Mouse (Mus musculus): ENCODE results near the gene Furin. TPM values are rescaled to one million over a fixed set of nuclear protein-coding genes. Genes with fewer than 3 reads are reported as not detected.

The Furin gene
- polyA plus RNA-seq, 1 experiment, result 8.3 TPM

GRCm38 (mm10) chr7:80418036-80418435, 12.8 kb upstream of the Furin start:
- peaks cover 6% of the 10 kb centered on the region for H3K4me1 ChIP-seq (ENCODE audit: control insufficient read depth, insufficient read depth, low read length)
- no peaks in the 10 kb centered on the region for H3K27me3 ChIP-seq (ENCODE audit: control insufficient read depth, insufficient read depth, low read length)
- no peak for TF ChIP-seq CTCF (IDR thresholded peaks at IDR 0.05; ENCODE audit: control insufficient read depth, insufficient read depth, insufficient replicate concordance, low read depth, low read length)
- TF ChIP-seq POLR2A (IDR thresholded peaks at IDR 0.05; ENCODE audit: control insufficient read depth, low read depth, low read length), result no peak
- no peak overlapping the region for H3K4me3 ChIP-seq (ENCODE audit: control insufficient read depth, low read depth, low read length)
- no peak overlapping the region for H3K27ac ChIP-seq (ENCODE audit: control insufficient read depth, insufficient read depth, low read depth, low read length)
- H3K36me3 ChIP-seq (ENCODE audit: control insufficient read depth, insufficient read depth, low read length), result no peaks in the 10 kb centered on the region

GRCm38 (mm10) chr7:80417601-80418000, 12.4 kb upstream of the Furin start:
- Histone ChIP-seq H3K27ac (ENCODE audit: control insufficient read depth, insufficient read depth, low read depth, low read length) (no peak overlapping the region), H3K27me3 (ENCODE audit: control insufficient read depth, insufficient read depth, low read length) (no peaks in the 10 kb centered on the region), H3K4me3 (ENCODE audit: control insufficient read depth, low read depth, low read length) (no peak overlapping the region), H3K4me1 (ENCODE audit: control insufficient read depth, insufficient read depth, low read length) (peaks cover 4% of the 10 kb centered on the region), H3K36me3 (ENCODE audit: control insufficient read depth, insufficient read depth, low read length) (no peaks in the 10 kb centered on the region)
- no peak for TF ChIP-seq CTCF (IDR thresholded peaks at IDR 0.05; ENCODE audit: control insufficient read depth, insufficient read depth, insufficient replicate concordance, low read depth, low read length)

DNA sequence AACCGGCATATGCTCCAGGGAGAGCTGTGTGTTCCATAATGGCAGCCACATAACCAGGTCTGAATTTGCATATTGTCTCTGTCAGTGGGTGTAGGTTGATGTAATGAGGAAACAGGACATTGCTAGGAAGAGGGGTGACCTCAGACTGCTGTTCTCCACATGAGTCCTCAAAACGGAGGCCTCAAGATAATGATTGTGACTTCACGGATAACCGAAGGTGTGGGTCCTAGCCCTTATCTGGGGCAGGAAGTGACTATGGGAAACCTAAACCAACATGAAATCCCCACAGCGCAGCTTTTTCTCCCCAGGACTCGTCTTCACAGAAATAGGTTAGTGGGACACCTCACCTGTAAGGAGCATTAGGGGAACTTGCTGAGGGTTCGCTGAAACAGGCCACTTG, 11.7 kb upstream of the Furin start:
- no peaks in the 10 kb centered on the region for H3K36me3 ChIP-seq (ENCODE audit: control insufficient read depth, insufficient read depth, low read length)
- H3K4me1 ChIP-seq (ENCODE audit: control insufficient read depth, insufficient read depth, low read length), result peaks cover 3% of the 10 kb centered on the region; the same call in 1 of the 2 replicates
- no peak for TF ChIP-seq CTCF (IDR thresholded peaks at IDR 0.05; ENCODE audit: control insufficient read depth, insufficient read depth, insufficient replicate concordance, low read depth, low read length)
- TF ChIP-seq POLR2A (IDR thresholded peaks at IDR 0.05; ENCODE audit: control insufficient read depth, low read depth, low read length), result no peak
- H3K4me3 ChIP-seq (ENCODE audit: control insufficient read depth, low read depth, low read length), result no peak overlapping the region
- H3K27me3 ChIP-seq (ENCODE audit: control insufficient read depth, insufficient read depth, low read length), result no peaks in the 10 kb centered on the region
- no peak overlapping the region for H3K27ac ChIP-seq (ENCODE audit: control insufficient read depth, insufficient read depth, low read depth, low read length)

GRCm38 (mm10) chr7:80414303-80414855, 9.1 kb upstream of the Furin start:
- Histone ChIP-seq H3K4me1 (ENCODE audit: control insufficient read depth, insufficient read depth, low read length) (peaks cover 3% of the 10 kb centered on the region; the same call in 1 of the 2 replicates), H3K36me3 (ENCODE audit: control insufficient read depth, insufficient read depth, low read length) (no peaks in the 10 kb centered on the region), H3K27ac (ENCODE audit: control insufficient read depth, insufficient read depth, low read depth, low read length) (no peak overlapping the region), H3K4me3 (ENCODE audit: control insufficient read depth, low read depth, low read length) (no peak overlapping the region), H3K27me3 (ENCODE audit: control insufficient read depth, insufficient read depth, low read length) (no peaks in the 10 kb centered on the region)
- TF ChIP-seq CTCF (IDR thresholded peaks at IDR 0.05; ENCODE audit: control insufficient read depth, insufficient read depth, insufficient replicate concordance, low read depth, low read length), result no peak
- TF ChIP-seq POLR2A (IDR thresholded peaks at IDR 0.05; ENCODE audit: control insufficient read depth, low read depth, low read length), result no peak

DNA sequence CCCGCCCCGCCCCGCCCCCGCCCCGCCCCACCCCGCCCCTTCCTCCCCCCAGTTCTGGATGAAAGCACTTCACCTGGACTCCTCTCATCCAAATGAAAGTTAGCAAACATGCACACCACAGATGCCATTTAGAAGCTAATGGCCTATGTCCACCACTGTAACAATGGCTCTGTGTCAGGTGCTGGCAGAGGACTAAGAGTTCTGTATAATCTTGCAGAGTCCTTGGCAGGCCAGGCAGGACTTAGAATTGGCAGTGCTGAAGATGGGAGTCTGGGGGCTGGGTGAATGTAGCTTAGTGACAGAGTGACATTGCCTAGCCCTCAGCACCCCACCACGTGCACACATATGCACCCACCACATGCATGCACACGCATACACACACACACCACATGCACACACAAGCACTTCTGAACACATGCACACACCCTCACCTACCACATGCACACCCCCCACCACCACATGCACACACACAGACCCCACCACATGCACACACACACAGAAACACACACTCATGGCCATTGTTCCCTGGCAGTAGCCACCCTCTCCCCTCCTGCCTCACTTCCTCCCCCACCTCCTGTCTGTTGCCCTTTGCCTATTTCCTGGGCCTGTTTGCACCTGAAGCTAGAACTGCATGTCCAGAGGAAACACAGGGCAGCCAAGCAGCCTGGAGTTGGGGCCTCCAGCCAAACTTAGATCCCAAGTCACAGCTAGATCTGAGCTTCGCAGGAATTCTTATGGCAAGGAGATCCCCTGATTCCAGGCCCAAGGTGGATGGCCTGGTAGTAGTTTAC, 8.5 kb upstream of the Furin start:
- Histone ChIP-seq H3K4me3 (ENCODE audit: control insufficient read depth, low read depth, low read length) (no peak overlapping the region), H3K36me3 (ENCODE audit: control insufficient read depth, insufficient read depth, low read length) (no peaks in the 10 kb centered on the region)
- TF ChIP-seq POLR2A (IDR thresholded peaks at IDR 0.05; ENCODE audit: control insufficient read depth, low read depth, low read length) (no peak), CTCF (IDR thresholded peaks at IDR 0.05; ENCODE audit: control insufficient read depth, insufficient read depth, insufficient replicate concordance, low read depth, low read length) (no peak)

GRCm38 (mm10) chr7:80412781-80413180, 7.5 kb upstream of the Furin start:
- no peak for TF ChIP-seq CTCF (IDR thresholded peaks at IDR 0.05; ENCODE audit: control insufficient read depth, insufficient read depth, insufficient replicate concordance, low read depth, low read length)
- no peak for TF ChIP-seq POLR2A (IDR thresholded peaks at IDR 0.05; ENCODE audit: control insufficient read depth, low read depth, low read length)
- Histone ChIP-seq H3K36me3 (ENCODE audit: control insufficient read depth, insufficient read depth, low read length) (no peaks in the 10 kb centered on the region), H3K27me3 (ENCODE audit: control insufficient read depth, insufficient read depth, low read length) (no peaks in the 10 kb centered on the region), H3K4me1 (ENCODE audit: control insufficient read depth, insufficient read depth, low read length) (peaks cover 3% of the 10 kb centered on the region; the same call in 1 of the 2 replicates), H3K4me3 (ENCODE audit: control insufficient read depth, low read depth, low read length) (no peak overlapping the region), H3K27ac (ENCODE audit: control insufficient read depth, insufficient read depth, low read depth, low read length) (no peak overlapping the region)

More for the DNA sequence above, 8.5 kb upstream of the Furin start:
- Histone ChIP-seq H3K27ac (ENCODE audit: control insufficient read depth, insufficient read depth, low read depth, low read length) (no peak overlapping the region), H3K27me3 (ENCODE audit: control insufficient read depth, insufficient read depth, low read length) (no peaks in the 10 kb centered on the region), H3K4me1 (ENCODE audit: control insufficient read depth, insufficient read depth, low read length) (peaks cover 3% of the 10 kb centered on the region; the same call in 1 of the 2 replicates)

GRCm38 (mm10) chr7:80412279-80412678, 7.0 kb upstream of the Furin start:
- H3K4me3 ChIP-seq (ENCODE audit: control insufficient read depth, low read depth, low read length), result no peak overlapping the region
- no peak overlapping the region for H3K27ac ChIP-seq (ENCODE audit: control insufficient read depth, insufficient read depth, low read depth, low read length)
- H3K4me1 ChIP-seq (ENCODE audit: control insufficient read depth, insufficient read depth, low read length), result peaks cover 3% of the 10 kb centered on the region; the same call in 1 of the 2 replicates
- no peak for TF ChIP-seq POLR2A (IDR thresholded peaks at IDR 0.05; ENCODE audit: control insufficient read depth, low read depth, low read length)
- TF ChIP-seq CTCF (IDR thresholded peaks at IDR 0.05; ENCODE audit: control insufficient read depth, insufficient read depth, insufficient replicate concordance, low read depth, low read length), result no peak
- no peaks in the 10 kb centered on the region for H3K36me3 ChIP-seq (ENCODE audit: control insufficient read depth, insufficient read depth, low read length)
- H3K27me3 ChIP-seq (ENCODE audit: control insufficient read depth, insufficient read depth, low read length), result no peaks in the 10 kb centered on the region
